Mouse (Mus musculus) heart, embryonic 13.5 days (tissue): ENCODE measurements around the gene Stambpl1. TPM values are rescaled to one million over a fixed set of nuclear protein-coding genes. Genes with fewer than 3 reads are reported as not detected.
A peak's percentile ranks its signal among the peaks of the same experiment; 100 is the strongest.

ENCODE experiments used
- ATAC-seq: fragments of 200-750 bp; cut with Nextera tagmentation; 2 replicates; pipeline ENCODE4 v1.8.0; 2017; ENCODE audit warnings: moderate TSS enrichment; ENCODE audit not compliant: insufficient number of reproducible peaks, low FRiP score, low TSS enrichment; ENCODE audit errors: extremely low read depth
- H3K27ac ChIP-seq: fragments of 300-500 bp; sonication (generic); replicated peaks from 2 replicates; pipeline ENCODE4 v1.5.1; 2015; ENCODE audit warnings: moderate library complexity, mild to moderate bottlenecking, inconsistent platforms
- H3K27me3 ChIP-seq: fragments of 300-500 bp; sonication (generic); replicated peaks from 2 replicates; pipeline ENCODE4 v1.6.1; 2015; ENCODE audit warnings: mild to moderate bottlenecking, inconsistent platforms
- H3K36me3 ChIP-seq: fragments of 300-500 bp; sonication (generic); 2 replicates; pipeline ENCODE4 v1.6.1; 2015; ENCODE audit warnings: mild to moderate bottlenecking, inconsistent platforms
- H3K4me1 ChIP-seq: fragments of 300-500 bp; sonication (generic); 2 replicates; pipeline ENCODE4 v1.6.1; 2015; ENCODE audit warnings: inconsistent platforms
- H3K4me2 ChIP-seq: fragments of 300-500 bp; sonication (generic); 2 replicates; pipeline ENCODE4 v1.6.1; 2015; ENCODE audit warnings: inconsistent platforms, mild to moderate bottlenecking, moderate library complexity
- H3K4me3 ChIP-seq: fragments of 300-500 bp; sonication (generic); 2 replicates; pipeline ENCODE4 v1.5.1; 2015; ENCODE audit warnings: moderate library complexity, mild to moderate bottlenecking, inconsistent platforms
- H3K9ac ChIP-seq: fragments of 300-500 bp; sonication (generic); 2 replicates; pipeline ENCODE4 v1.6.1; 2015; ENCODE audit warnings: inconsistent platforms, mild to moderate bottlenecking, moderate library complexity
- H3K9me3 ChIP-seq: fragments of 300-500 bp; sonication (generic); 2 replicates; pipeline ENCODE4 v1.6.1; 2016; ENCODE audit warnings: inconsistent platforms
- WGBS: fragments of 180-500 bp; shearing (Covaris S2); methylation state at CpG from one replicate; pipeline ENCODE4 v1.1.7; 2015; ENCODE audit warnings: mixed read lengths; 5-methylcytosine and 5-hydroxymethylcytosine counted together
- polyA plus RNA-seq: library from polyadenylated mRNA; unstranded; fragments of >200 nt; fragmentation: Nextera tagmentation; extraction: Ambion mirVana; gene quantifications from 2 replicates; pipeline ENCODE4 v1.2.1, GENCODE M21; 2015

Stambpl1 gene
- polyA plus RNA-seq, 1 experiment from 2014 or later: 5.5 TPM

GRCm38 (mm10) chr19:34262273-34262974 is 70.4 kb downstream of the Stambpl1 start:
- H3K4me3 ChIP-seq: no peak overlapping the region
- H3K27me3 ChIP-seq: peaks cover 20% of the 10 kb centered on the region
- H3K36me3 ChIP-seq: no peaks in the 10 kb centered on the region
- H3K9me3 ChIP-seq: no peaks in the 10 kb centered on the region
- H3K27ac ChIP-seq: no peak overlapping the region
- H3K4me2 ChIP-seq: no peak overlapping the region
- no peak for ATAC-seq
- WGBS: 66% methylated on average over 2 of the region's 2 CpGs
- peaks cover 13% of the 10 kb centered on the region for H3K4me1 ChIP-seq
- no peak overlapping the region for H3K9ac ChIP-seq

DNA sequence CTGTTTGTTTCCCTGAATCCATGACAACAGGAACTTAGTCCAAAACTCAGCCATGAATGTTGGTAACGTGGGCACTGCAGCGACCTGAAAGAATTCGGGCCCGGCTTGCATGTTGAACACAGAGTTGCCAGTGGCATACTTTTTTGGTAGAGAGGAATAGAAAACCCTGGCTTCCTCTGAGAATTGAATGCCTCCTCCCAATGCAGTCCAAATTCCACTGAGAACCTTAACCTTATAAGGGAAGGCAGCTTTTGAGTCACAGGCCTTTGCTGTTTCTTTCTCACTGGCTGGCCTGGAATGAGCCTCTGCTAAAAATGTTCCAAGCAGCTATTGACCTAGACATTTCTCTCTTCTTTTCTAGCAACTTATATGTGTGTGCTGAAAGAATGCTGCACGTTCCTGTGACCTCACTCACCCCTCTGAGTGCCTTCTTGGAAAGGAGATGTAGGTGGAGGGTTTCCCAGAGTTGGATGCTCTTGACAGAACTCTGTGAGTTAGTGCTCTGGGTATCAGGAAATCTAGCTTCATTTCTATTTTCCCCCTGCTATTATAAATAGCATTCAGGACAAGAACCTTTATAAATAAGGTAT is 73.7 kb downstream of the Stambpl1 start:
- Histone ChIP-seq H3K9me3 (no peaks in the 10 kb centered on the region), H3K36me3 (no peaks in the 10 kb centered on the region), H3K27ac (peak overlapping the region; percentile 74), H3K4me1 (peaks cover 13% of the 10 kb centered on the region), H3K27me3 (0 out of 2 replicates have a peak, but pooled peaks cover 3% of the 10 kb centered on the region), H3K4me2 (peak overlapping the region; percentile 3; the same call in 1 of the 2 replicates), H3K4me3 (no peak overlapping the region), H3K9ac (no peak overlapping the region)
- ATAC-seq: no peak
- 44% methylated on average over 5 of the region's 5 CpGs for WGBS

DNA sequence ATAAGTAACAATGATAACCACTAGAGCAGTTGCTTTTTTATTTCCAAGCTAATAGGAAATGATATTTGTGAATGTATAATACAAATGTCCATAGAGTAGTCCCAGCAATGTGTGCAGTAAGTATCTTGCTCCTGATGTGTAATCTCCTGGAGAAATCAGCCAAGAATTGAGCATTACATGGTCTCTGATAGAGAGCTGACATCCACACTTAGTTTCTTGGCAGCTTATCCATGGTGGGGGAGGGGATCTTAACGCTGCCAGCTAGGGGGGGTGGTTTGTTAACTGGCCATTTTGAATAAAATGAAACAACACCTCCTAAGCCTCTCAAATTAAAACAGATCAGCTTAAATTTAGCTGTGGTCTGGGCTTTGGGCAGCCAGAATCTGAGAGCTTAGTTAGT is 77.0 kb downstream of the Stambpl1 start:
- Histone ChIP-seq H3K4me1 (peaks cover 7% of the 10 kb centered on the region), H3K27ac (no peak overlapping the region), H3K27me3 (no peaks in the 10 kb centered on the region), H3K4me3 (no peak overlapping the region), H3K4me2 (no peak overlapping the region), H3K9ac (no peak overlapping the region), H3K9me3 (no peaks in the 10 kb centered on the region), H3K36me3 (no peaks in the 10 kb centered on the region)
- no peak for ATAC-seq
- WGBS: 41% methylated on average over 1 of the region's 1 CpGs

GRCm38 (mm10) chr19:34270106-34270726 is 78.2 kb downstream of the Stambpl1 start:
- no peak for ATAC-seq
- WGBS: 71% methylated on average over 11 of the region's 11 CpGs
- no peak overlapping the region for H3K9ac ChIP-seq

GRCm38 (mm10) chr19:34270824-34271464 is 78.9 kb downstream of the Stambpl1 start:
- ATAC-seq: no peak

More at GRCm38 (mm10) chr19:34270106-34270726, 78.2 kb downstream of the Stambpl1 start:
- Histone ChIP-seq H3K36me3 (no peaks in the 10 kb centered on the region), H3K4me2 (no peak overlapping the region), H3K4me1 (peaks cover 7% of the 10 kb centered on the region), H3K4me3 (no peak overlapping the region), H3K27ac (no peak overlapping the region), H3K9me3 (no peaks in the 10 kb centered on the region), H3K27me3 (no peaks in the 10 kb centered on the region)

DNA sequence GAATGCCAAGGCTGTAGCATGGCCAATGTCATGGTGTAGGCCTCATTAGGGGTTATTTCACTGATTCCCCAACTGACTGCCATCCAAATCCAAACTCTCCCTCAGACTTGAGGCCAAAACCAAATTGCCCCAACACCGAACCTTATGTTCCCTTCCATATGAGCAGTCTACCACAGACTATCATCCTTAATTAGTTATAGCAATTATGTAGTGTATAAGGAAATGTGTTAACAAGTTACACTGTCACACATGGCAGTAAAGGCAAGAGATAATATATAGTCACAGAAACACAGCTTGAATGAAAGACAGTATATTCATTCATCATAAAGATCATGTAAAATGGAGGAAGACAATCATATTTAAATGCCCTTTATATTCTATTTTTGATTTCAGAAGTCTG is 81.0 kb downstream of the Stambpl1 start:
- Histone ChIP-seq H3K9me3 (no peaks in the 10 kb centered on the region), H3K4me3 (no peak overlapping the region), H3K27me3 (no peaks in the 10 kb centered on the region), H3K36me3 (no peaks in the 10 kb centered on the region), H3K4me1 (0 out of 2 replicates have a peak, but pooled peaks cover 2% of the 10 kb centered on the region), H3K4me2 (no peak overlapping the region), H3K9ac (no peak overlapping the region), H3K27ac (no peak overlapping the region)
- WGBS: 93% methylated on average over 1 of the region's 1 CpGs
- no peak for ATAC-seq

More at GRCm38 (mm10) chr19:34270824-34271464, 78.9 kb downstream of the Stambpl1 start:
- no peaks in the 10 kb centered on the region for H3K36me3 ChIP-seq
- H3K4me3 ChIP-seq: no peak overlapping the region
- H3K27ac ChIP-seq: no peak overlapping the region
- WGBS: 85% methylated on average over 13 of the region's 13 CpGs
- no peaks in the 10 kb centered on the region for H3K9me3 ChIP-seq
- H3K4me2 ChIP-seq: no peak overlapping the region
- no peaks in the 10 kb centered on the region for H3K27me3 ChIP-seq
- peaks cover under 1% of the 10 kb centered on the region; the same call in 1 of the 2 replicates for H3K4me1 ChIP-seq
- H3K9ac ChIP-seq: no peak overlapping the region

- no peak overlapping the region for H3K4me2 ChIP-seq
- WGBS: 78% methylated on average over 3 of the region's 3 CpGs
Observed at GRCm38 (mm10) chr19:34278078-34278477, 86.0 kb downstream of the Stambpl1 start.

GRCm38 (mm10) chr19:34283614-34284013 is 91.6 kb downstream of the Stambpl1 start:
- H3K9ac ChIP-seq: no peak overlapping the region
- no peak overlapping the region for H3K27ac ChIP-seq
- H3K4me1 ChIP-seq: peaks cover 5% of the 10 kb centered on the region
- H3K4me3 ChIP-seq: no peak overlapping the region
- H3K4me2 ChIP-seq: no peak overlapping the region
- H3K9me3 ChIP-seq: no peaks in the 10 kb centered on the region
- WGBS: 60% methylated on average over 6 of the region's 6 CpGs
- ATAC-seq: no peak
- no peaks in the 10 kb centered on the region for H3K36me3 ChIP-seq
- peaks cover 4% of the 10 kb centered on the region for H3K27me3 ChIP-seq

More at GRCm38 (mm10) chr19:34278078-34278477, 86.0 kb downstream of the Stambpl1 start:
- H3K4me1 ChIP-seq: 0 out of 2 replicates have a peak, but pooled peaks cover 3% of the 10 kb centered on the region
- no peaks in the 10 kb centered on the region; the same call in 1 of the 2 replicates for H3K27me3 ChIP-seq
- no peaks in the 10 kb centered on the region for H3K9me3 ChIP-seq
- no peak overlapping the region for H3K4me3 ChIP-seq
- ATAC-seq: no peak
- no peak overlapping the region for H3K27ac ChIP-seq
- H3K36me3 ChIP-seq: no peaks in the 10 kb centered on the region
- no peak overlapping the region for H3K9ac ChIP-seq

DNA sequence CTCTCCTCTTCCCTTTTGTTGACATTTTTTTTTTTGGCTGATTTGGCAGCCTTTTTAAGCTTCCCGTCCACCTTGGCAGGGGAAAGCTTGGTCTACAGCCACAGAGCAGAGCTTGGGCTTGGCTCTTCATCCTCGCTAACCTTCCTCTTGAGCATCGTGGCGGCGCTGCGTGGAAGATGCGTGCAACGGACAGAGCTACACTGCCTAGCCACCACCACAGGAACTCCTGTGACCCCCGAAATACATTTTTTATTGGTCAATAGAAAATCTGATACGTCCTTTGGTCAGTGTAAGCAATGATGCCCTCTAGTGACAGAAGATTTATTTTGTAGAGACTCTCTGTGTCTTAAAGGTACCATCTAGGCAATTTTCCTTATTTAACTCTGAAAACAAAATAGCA is 92.4 kb downstream of the Stambpl1 start:
- 49% methylated on average over 10 of the region's 10 CpGs for WGBS
- Histone ChIP-seq H3K36me3 (no peaks in the 10 kb centered on the region), H3K4me2 (peak overlapping the region; percentile 53), H3K27me3 (peaks cover 7% of the 10 kb centered on the region), H3K4me3 (0 out of 2 replicates have a peak overlapping the region, but pooled peaks have one; percentile 14), H3K4me1 (peaks cover 5% of the 10 kb centered on the region), H3K27ac (no peak overlapping the region), H3K9ac (no peak overlapping the region), H3K9me3 (no peaks in the 10 kb centered on the region)
- no peak for ATAC-seq

GRCm38 (mm10) chr19:34284826-34285225 is 92.8 kb downstream of the Stambpl1 start:
- no peak overlapping the region for H3K4me2 ChIP-seq
- no peak for ATAC-seq
- 29% methylated on average over 2 of the region's 2 CpGs for WGBS
- H3K4me1 ChIP-seq: peaks cover 5% of the 10 kb centered on the region
- H3K9ac ChIP-seq: no peak overlapping the region
- H3K4me3 ChIP-seq: no peak overlapping the region
- no peaks in the 10 kb centered on the region for H3K9me3 ChIP-seq
- peaks cover 7% of the 10 kb centered on the region for H3K27me3 ChIP-seq
- H3K36me3 ChIP-seq: no peaks in the 10 kb centered on the region
- no peak overlapping the region for H3K27ac ChIP-seq

GRCm38 (mm10) chr19:34287221-34287620 is 95.2 kb downstream of the Stambpl1 start:
- Histone ChIP-seq H3K36me3 (no peaks in the 10 kb centered on the region), H3K9me3 (no peaks in the 10 kb centered on the region), H3K9ac (no peak overlapping the region), H3K4me1 (peaks cover 17% of the 10 kb centered on the region), H3K27me3 (peaks cover 13% of the 10 kb centered on the region), H3K4me3 (no peak overlapping the region), H3K27ac (no peak overlapping the region), H3K4me2 (no peak overlapping the region)
- ATAC-seq: no peak
